In the genomic region with DNA sequence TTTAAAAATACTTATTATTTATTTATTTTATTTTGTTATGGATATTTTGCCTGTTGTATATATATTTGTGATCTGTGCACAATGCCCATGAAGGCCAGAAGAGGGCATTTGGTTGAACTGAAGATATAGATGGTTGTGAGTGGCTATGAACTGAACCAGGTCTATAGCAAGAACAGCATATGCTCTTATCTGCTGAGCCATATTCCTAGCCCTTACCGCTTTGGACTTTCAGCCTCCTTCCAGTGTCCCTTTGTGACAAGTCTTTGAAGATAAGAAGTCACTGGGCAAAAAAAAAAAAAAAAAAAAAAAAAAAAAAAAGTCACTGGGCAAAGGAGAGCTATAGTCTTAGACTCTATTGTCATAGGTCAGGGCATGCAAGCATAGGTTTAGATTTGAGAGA, we compare ENCODE assay signal across 17 mouse cellular contexts.
"Had no signal": no experiment of that assay in that cellular context is flagged by ENCODE, and none has a peak within 500 bp of the region (broad histone marks: within the 10 kb centered on the region; RNA-seq: fewer than 3 reads in every experiment).

No protein-coding gene starts in this region.

- H3K9me3 ChIP-seq: lung, embryonic 15.5 days; megakaryocyte, embryonic 14.5 days; midbrain, embryonic 13.5 days; neural tube, embryonic 12.5 days; stomach, embryonic 15.5 days had no signal

- H3K4me1 ChIP-seq: midbrain, embryonic 13.5 days; neural tube, embryonic 12.5 days; stomach, embryonic 15.5 days had no signal

- H3K9ac ChIP-seq: liver, postnatal 0 days; lung, embryonic 15.5 days; midbrain, embryonic 13.5 days; neural tube, embryonic 12.5 days; stomach, embryonic 15.5 days had no signal

- DNase-seq: liver, postnatal 0 days; lung, adult 2 months; lung, postnatal 14 days; lung, postnatal 36 days; right cerebral cortex, postnatal 14 days; thymus, postnatal 14 days; thymus, postnatal 36 days had no signal

- ATAC-seq: liver, postnatal 0 days; lung, postnatal 0 days; midbrain, embryonic 13.5 days; midbrain, embryonic 16.5 days had no signal

- H3K36me3 ChIP-seq: lung, embryonic 15.5 days; midbrain, embryonic 13.5 days; neural tube, embryonic 12.5 days; stomach, embryonic 15.5 days had no signal

- H3K27me3 ChIP-seq: lung, embryonic 15.5 days; megakaryocyte, embryonic 14.5 days; midbrain, embryonic 13.5 days; neural tube, embryonic 12.5 days; stomach, embryonic 15.5 days had no signal

- H3K4me2 ChIP-seq: lung, embryonic 15.5 days; midbrain, embryonic 11.5 days; midbrain, embryonic 13.5 days; neural tube, embryonic 12.5 days; stomach, embryonic 15.5 days had no signal

- H3K27ac ChIP-seq: lung, embryonic 15.5 days; macrophage; midbrain, embryonic 13.5 days; neural tube, embryonic 12.5 days; stomach, embryonic 15.5 days; stomach, postnatal 0 days had no signal

- H3K4me3 ChIP-seq: lung, embryonic 15.5 days; megakaryocyte, embryonic 14.5 days; midbrain, embryonic 13.5 days; neural tube, embryonic 12.5 days; stomach, embryonic 15.5 days had no signal
